Mouse (Mus musculus) 3134 (cell line): ENCODE measurements around the gene Snapc2.
A peak's percentile ranks its signal among the peaks of the same experiment; 100 is the strongest.

Experiments
- DNase-seq: peaks from one replicate; pipeline ENCODE4 v3.0.0-alpha.2; 2011; ENCODE audit warnings: low spot score; ENCODE audit not compliant: insufficient read length; ENCODE audit errors: extremely low read depth

Snapc2 gene

GRCm38 (mm10) chr8:4265160-4265914 is 12.5 kb downstream of the Snapc2 start:
- no peak for DNase-seq

- no peak for DNase-seq
These were observed 14.7 kb downstream of the Snapc2 start for GRCm38 (mm10) chr8:4267627-4268026.

- DNase-seq: no peak
These were observed 16.7 kb downstream of the Snapc2 start for GRCm38 (mm10) chr8:4269609-4270008.

GRCm38 (mm10) chr8:4275275-4276110 is 22.6 kb downstream of the Snapc2 start, which contains the start of gene Timm44:
Gene Timm44, minus strand, starts transcription at chr8:4275913.
- DNase-seq: peak; percentile 96

GRCm38 (mm10) chr8:4276111-4276465 is 23.2 kb downstream of the Snapc2 start:
- DNase-seq: no peak

GRCm38 (mm10) chr8:4292738-4293137 is 39.9 kb downstream of the Snapc2 start:
- no peak for DNase-seq

GRCm38 (mm10) chr8:4297822-4298221 is 44.9 kb downstream of the Snapc2 start:
- DNase-seq: no peak

GRCm38 (mm10) chr8:4304124-4304547 is 51.3 kb downstream of the Snapc2 start:
- DNase-seq: no peak
